Mouse (Mus musculus): Measurements from ENCODE around the gene Olfr1371.
"Not testable (repeated sequence)": the region's sequence is repeated elsewhere in the genome, so short reads cannot be mapped to it uniquely, and the experiment has no call there.

The Olfr1371 gene

GRCm38 (mm10) chr11:52225986-52226599 lies 12.3 kb upstream of the Olfr1371 start:
- DNase-seq (ENCODE audit: low spot score): no peak

GRCm38 (mm10) chr11:52223968-52224682 lies 10.3 kb upstream of the Olfr1371 start:
- peak; percentile 89 for DNase-seq (ENCODE audit: low spot score)

GRCm38 (mm10) chr11:52222891-52223290 lies 9.1 kb upstream of the Olfr1371 start:
- DNase-seq (ENCODE audit: low spot score): no peak

- DNase-seq (ENCODE audit: low spot score): not testable (repeated sequence)
Observed at GRCm38 (mm10) chr11:52221921-52222320, 8.1 kb upstream of the Olfr1371 start.

- DNase-seq (ENCODE audit: low spot score): peak; percentile 75
Observed at GRCm38 (mm10) chr11:52220282-52220681, 6.5 kb upstream of the Olfr1371 start.

GRCm38 (mm10) chr11:52196496-52197023 lies 17.2 kb downstream of the Olfr1371 start:
- not testable (repeated sequence) for DNase-seq (ENCODE audit: low spot score)

GRCm38 (mm10) chr11:52180651-52181050 lies 33.1 kb downstream of the Olfr1371 start:
- DNase-seq (ENCODE audit: low spot score): not testable (repeated sequence)

- not testable (repeated sequence) for DNase-seq (ENCODE audit: low spot score)
Observed at GRCm38 (mm10) chr11:52179897-52180296, 33.9 kb downstream of the Olfr1371 start.

- no peak for DNase-seq (ENCODE audit: low spot score)
Observed at GRCm38 (mm10) chr11:52168461-52168860, 45.3 kb downstream of the Olfr1371 start.

- DNase-seq (ENCODE audit: low spot score): peak; percentile 12
Observed at GRCm38 (mm10) chr11:52167901-52168302, 45.9 kb downstream of the Olfr1371 start.

- DNase-seq (ENCODE audit: low spot score): peak; percentile 15
Observed at GRCm38 (mm10) chr11:52167126-52167525, 46.7 kb downstream of the Olfr1371 start.

GRCm38 (mm10) chr11:52163926-52164325 lies 49.9 kb downstream of the Olfr1371 start:
- peak; percentile 13 for DNase-seq (ENCODE audit: low spot score)

All from urinary bladder, postnatal 14 days (tissue).